Mouse (Mus musculus): ENCODE data around the gene Otof.

Gene Otof

GRCm38 (mm10) chr5:30461821-30462220 is at the start of gene Otof:
Gene Otof, minus strand, starts transcription at chr5:30461932.
- DNase-seq (ENCODE audit: low read depth, low spot score): no peak
- no peaks in the 10 kb centered on the region for H3K36me3 ChIP-seq (ENCODE audit: control insufficient read depth, insufficient read depth, low read length, poor library complexity, severe bottlenecking)

GRCm38 (mm10) chr5:30497299-30497698 is 35.6 kb upstream of the Otof start:
- H3K27me3 ChIP-seq (ENCODE audit: control insufficient read depth, insufficient read depth, low read length, poor library complexity, severe bottlenecking): no peaks in the 10 kb centered on the region; the same call in 1 of the 2 replicates
- no peaks in the 10 kb centered on the region for H3K36me3 ChIP-seq (ENCODE audit: control insufficient read depth, insufficient read depth, low read length, poor library complexity, severe bottlenecking)
- DNase-seq (ENCODE audit: low read depth, low spot score): no peak

More at GRCm38 (mm10) chr5:30461821-30462220, at the start of gene Otof:
- no peaks in the 10 kb centered on the region for H3K27me3 ChIP-seq (ENCODE audit: control insufficient read depth, insufficient read depth, low read length, poor library complexity, severe bottlenecking)

GRCm38 (mm10) chr5:30496821-30497220 is 35.1 kb upstream of the Otof start:
- H3K27me3 ChIP-seq (ENCODE audit: control insufficient read depth, insufficient read depth, low read length, poor library complexity, severe bottlenecking): no peaks in the 10 kb centered on the region; the same call in 1 of the 2 replicates
- no peak for DNase-seq (ENCODE audit: low read depth, low spot score)
- H3K36me3 ChIP-seq (ENCODE audit: control insufficient read depth, insufficient read depth, low read length, poor library complexity, severe bottlenecking): no peaks in the 10 kb centered on the region

- no peaks in the 10 kb centered on the region for H3K36me3 ChIP-seq (ENCODE audit: control insufficient read depth, insufficient read depth, low read length, poor library complexity, severe bottlenecking)
- no peak for DNase-seq (ENCODE audit: low read depth, low spot score)
- no peaks in the 10 kb centered on the region; the same call in 1 of the 2 replicates for H3K27me3 ChIP-seq (ENCODE audit: control insufficient read depth, insufficient read depth, low read length, poor library complexity, severe bottlenecking)
These were observed 33.6 kb upstream of the Otof start for GRCm38 (mm10) chr5:30495288-30495687.

- no peaks in the 10 kb centered on the region for H3K36me3 ChIP-seq (ENCODE audit: control insufficient read depth, insufficient read depth, low read length, poor library complexity, severe bottlenecking)
- no peak for DNase-seq (ENCODE audit: low read depth, low spot score)
- no peaks in the 10 kb centered on the region; the same call in 1 of the 2 replicates for H3K27me3 ChIP-seq (ENCODE audit: control insufficient read depth, insufficient read depth, low read length, poor library complexity, severe bottlenecking)
These were observed 32.9 kb upstream of the Otof start for GRCm38 (mm10) chr5:30494606-30495005.

- Histone ChIP-seq H3K36me3 (ENCODE audit: control insufficient read depth, insufficient read depth, low read length, poor library complexity, severe bottlenecking) (no peaks in the 10 kb centered on the region), H3K27me3 (ENCODE audit: control insufficient read depth, insufficient read depth, low read length, poor library complexity, severe bottlenecking) (no peaks in the 10 kb centered on the region; the same call in 1 of the 2 replicates)
- DNase-seq (ENCODE audit: low read depth, low spot score): no peak
These were observed 32.0 kb upstream of the Otof start for GRCm38 (mm10) chr5:30493723-30494122.

- no peak for DNase-seq (ENCODE audit: low read depth, low spot score)
- H3K27me3 ChIP-seq (ENCODE audit: control insufficient read depth, insufficient read depth, low read length, poor library complexity, severe bottlenecking): no peaks in the 10 kb centered on the region
These were observed 29.1 kb upstream of the Otof start for GRCm38 (mm10) chr5:30490845-30491244.

GRCm38 (mm10) chr5:30490215-30490614 is 28.5 kb upstream of the Otof start:
- DNase-seq (ENCODE audit: low read depth, low spot score): no peak
- Histone ChIP-seq H3K36me3 (ENCODE audit: control insufficient read depth, insufficient read depth, low read length, poor library complexity, severe bottlenecking) (no peaks in the 10 kb centered on the region), H3K27me3 (ENCODE audit: control insufficient read depth, insufficient read depth, low read length, poor library complexity, severe bottlenecking) (no peaks in the 10 kb centered on the region)

More at GRCm38 (mm10) chr5:30490845-30491244, 29.1 kb upstream of the Otof start:
- no peaks in the 10 kb centered on the region for H3K36me3 ChIP-seq (ENCODE audit: control insufficient read depth, insufficient read depth, low read length, poor library complexity, severe bottlenecking)

- no peaks in the 10 kb centered on the region for H3K36me3 ChIP-seq (ENCODE audit: control insufficient read depth, insufficient read depth, low read length, poor library complexity, severe bottlenecking)
- H3K27me3 ChIP-seq (ENCODE audit: control insufficient read depth, insufficient read depth, low read length, poor library complexity, severe bottlenecking): no peaks in the 10 kb centered on the region
- no peak for DNase-seq (ENCODE audit: low read depth, low spot score)
These were observed 23.4 kb upstream of the Otof start for GRCm38 (mm10) chr5:30485136-30485535.

- DNase-seq (ENCODE audit: low read depth, low spot score): no peak
- Histone ChIP-seq H3K36me3 (ENCODE audit: control insufficient read depth, insufficient read depth, low read length, poor library complexity, severe bottlenecking) (no peaks in the 10 kb centered on the region), H3K27me3 (ENCODE audit: control insufficient read depth, insufficient read depth, low read length, poor library complexity, severe bottlenecking) (no peaks in the 10 kb centered on the region)
These were observed 22.9 kb upstream of the Otof start for GRCm38 (mm10) chr5:30484591-30484990.

GRCm38 (mm10) chr5:30483533-30483932 is 21.8 kb upstream of the Otof start:
- no peak for DNase-seq (ENCODE audit: low read depth, low spot score)
- H3K36me3 ChIP-seq (ENCODE audit: control insufficient read depth, insufficient read depth, low read length, poor library complexity, severe bottlenecking): no peaks in the 10 kb centered on the region

GRCm38 (mm10) chr5:30482319-30482718 is 20.6 kb upstream of the Otof start:
- no peaks in the 10 kb centered on the region for H3K36me3 ChIP-seq (ENCODE audit: control insufficient read depth, insufficient read depth, low read length, poor library complexity, severe bottlenecking)
- peak; percentile 55 for DNase-seq (ENCODE audit: low read depth, low spot score)

More at GRCm38 (mm10) chr5:30483533-30483932, 21.8 kb upstream of the Otof start:
- H3K27me3 ChIP-seq (ENCODE audit: control insufficient read depth, insufficient read depth, low read length, poor library complexity, severe bottlenecking): no peaks in the 10 kb centered on the region

GRCm38 (mm10) chr5:30476534-30476933 is 14.8 kb upstream of the Otof start:
- no peaks in the 10 kb centered on the region for H3K36me3 ChIP-seq (ENCODE audit: control insufficient read depth, insufficient read depth, low read length, poor library complexity, severe bottlenecking)
- peak; percentile 44 for DNase-seq (ENCODE audit: low read depth, low spot score)
- H3K27me3 ChIP-seq (ENCODE audit: control insufficient read depth, insufficient read depth, low read length, poor library complexity, severe bottlenecking): no peaks in the 10 kb centered on the region

More at GRCm38 (mm10) chr5:30482319-30482718, 20.6 kb upstream of the Otof start:
- no peaks in the 10 kb centered on the region for H3K27me3 ChIP-seq (ENCODE audit: control insufficient read depth, insufficient read depth, low read length, poor library complexity, severe bottlenecking)

- no peak for DNase-seq (ENCODE audit: low read depth, low spot score)
- Histone ChIP-seq H3K36me3 (ENCODE audit: control insufficient read depth, insufficient read depth, low read length, poor library complexity, severe bottlenecking) (no peaks in the 10 kb centered on the region), H3K27me3 (ENCODE audit: control insufficient read depth, insufficient read depth, low read length, poor library complexity, severe bottlenecking) (no peaks in the 10 kb centered on the region)
These were observed 10.4 kb upstream of the Otof start for GRCm38 (mm10) chr5:30472148-30472547.

GRCm38 (mm10) chr5:30470454-30470853 is 8.7 kb upstream of the Otof start:
- Histone ChIP-seq H3K27me3 (ENCODE audit: control insufficient read depth, insufficient read depth, low read length, poor library complexity, severe bottlenecking) (no peaks in the 10 kb centered on the region), H3K36me3 (ENCODE audit: control insufficient read depth, insufficient read depth, low read length, poor library complexity, severe bottlenecking) (no peaks in the 10 kb centered on the region)
- DNase-seq (ENCODE audit: low read depth, low spot score): no peak

- no peaks in the 10 kb centered on the region for H3K27me3 ChIP-seq (ENCODE audit: control insufficient read depth, insufficient read depth, low read length, poor library complexity, severe bottlenecking)
- H3K36me3 ChIP-seq (ENCODE audit: control insufficient read depth, insufficient read depth, low read length, poor library complexity, severe bottlenecking): no peaks in the 10 kb centered on the region
- DNase-seq (ENCODE audit: low read depth, low spot score): no peak
These were observed 4.6 kb upstream of the Otof start for GRCm38 (mm10) chr5:30466315-30466714.

Data from splenic B cell, adult 2 months (primary cell).